Mouse (Mus musculus): ENCODE results near the gene Chid1. TPM values are rescaled to one million over a fixed set of nuclear protein-coding genes. Genes with fewer than 3 reads are reported as not detected.

Gene Chid1
- polyA plus RNA-seq, 1 experiment from 2014 or later: 30.0 TPM

- H3K36me3 ChIP-seq (ENCODE audit: insufficient read depth, low read length): peaks cover 9% of the 10 kb centered on the region; the same call in 1 of the 2 replicates
- H3K9ac ChIP-seq (ENCODE audit: low read depth, low read length): no peak overlapping the region
- no peaks in the 10 kb centered on the region for H3K4me1 ChIP-seq (replicated peaks; ENCODE audit: insufficient read depth, low read length)
- DNase-seq (ENCODE audit: low spot score): no peak
- no peak overlapping the region for H3K27ac ChIP-seq
- no peak for ATAC-seq (replicated peaks; ENCODE audit: low FRiP score, low read depth)
- H3K9me3 ChIP-seq (replicated peaks; ENCODE audit: low read length): no peaks in the 10 kb centered on the region
- no peaks in the 10 kb centered on the region for H3K27me3 ChIP-seq (ENCODE audit: insufficient read depth, low read length)
- WGBS: 81% methylated on average over 3 of the region's 3 CpGs
- TF ChIP-seq CTCF (IDR thresholded peaks at IDR 0.05; ENCODE audit: low read depth): no peak
- no peak overlapping the region for H3K4me3 ChIP-seq (replicated peaks; ENCODE audit: low read depth, low read length)
- no peak overlapping the region for H3K4me2 ChIP-seq (ENCODE audit: low read length)
Measured at GRCm38 (mm10) chr7:141518926-141519325, 20.7 kb downstream of the Chid1 start.

- Histone ChIP-seq H3K36me3 (ENCODE audit: insufficient read depth, low read length) (peaks cover 9% of the 10 kb centered on the region; the same call in 1 of the 2 replicates), H3K9ac (ENCODE audit: low read depth, low read length) (no peak overlapping the region), H3K27me3 (ENCODE audit: insufficient read depth, low read length) (no peaks in the 10 kb centered on the region), H3K4me1 (replicated peaks; ENCODE audit: insufficient read depth, low read length) (no peaks in the 10 kb centered on the region), H3K27ac (no peak overlapping the region), H3K4me2 (ENCODE audit: low read length) (no peak overlapping the region), H3K4me3 (replicated peaks; ENCODE audit: low read depth, low read length) (no peak overlapping the region), H3K9me3 (replicated peaks; ENCODE audit: low read length) (no peaks in the 10 kb centered on the region)
- WGBS: 91% methylated on average over 5 of the region's 5 CpGs
- no peak for TF ChIP-seq CTCF (IDR thresholded peaks at IDR 0.05; ENCODE audit: low read depth)
- DNase-seq (ENCODE audit: low spot score): no peak
- no peak for ATAC-seq (replicated peaks; ENCODE audit: low FRiP score, low read depth)
Measured at GRCm38 (mm10) chr7:141518296-141518695, 21.4 kb downstream of the Chid1 start.

- no peak for ATAC-seq (replicated peaks; ENCODE audit: low FRiP score, low read depth)
- Histone ChIP-seq H3K36me3 (ENCODE audit: insufficient read depth, low read length) (peaks cover 9% of the 10 kb centered on the region; the same call in 1 of the 2 replicates), H3K27ac (no peak overlapping the region), H3K4me3 (replicated peaks; ENCODE audit: low read depth, low read length) (no peak overlapping the region), H3K27me3 (ENCODE audit: insufficient read depth, low read length) (no peaks in the 10 kb centered on the region), H3K4me2 (ENCODE audit: low read length) (no peak overlapping the region), H3K4me1 (replicated peaks; ENCODE audit: insufficient read depth, low read length) (no peaks in the 10 kb centered on the region), H3K9me3 (replicated peaks; ENCODE audit: low read length) (no peaks in the 10 kb centered on the region), H3K9ac (ENCODE audit: low read depth, low read length) (no peak overlapping the region)
- no peak for DNase-seq (ENCODE audit: low spot score)
- no peak for TF ChIP-seq CTCF (IDR thresholded peaks at IDR 0.05; ENCODE audit: low read depth)
- WGBS: 88% methylated on average over 4 of the region's 4 CpGs
Measured at GRCm38 (mm10) chr7:141517638-141518037, 22.0 kb downstream of the Chid1 start.

- H3K9me3 ChIP-seq (replicated peaks; ENCODE audit: low read length): no peaks in the 10 kb centered on the region
- H3K4me1 ChIP-seq (replicated peaks; ENCODE audit: insufficient read depth, low read length): no peaks in the 10 kb centered on the region
- WGBS: 77% methylated on average over 8 of the region's 8 CpGs
- DNase-seq (ENCODE audit: low spot score) (no peak), ATAC-seq (replicated peaks; ENCODE audit: low FRiP score, low read depth) (no peak)
- H3K27ac ChIP-seq: no peak overlapping the region
- H3K4me3 ChIP-seq (replicated peaks; ENCODE audit: low read depth, low read length): no peak overlapping the region
- H3K9ac ChIP-seq (ENCODE audit: low read depth, low read length): no peak overlapping the region
- H3K4me2 ChIP-seq (ENCODE audit: low read length): no peak overlapping the region
- H3K36me3 ChIP-seq (ENCODE audit: insufficient read depth, low read length): peaks cover 10% of the 10 kb centered on the region; the same call in 1 of the 2 replicates
- no peaks in the 10 kb centered on the region for H3K27me3 ChIP-seq (ENCODE audit: insufficient read depth, low read length)
- no peak for TF ChIP-seq CTCF (IDR thresholded peaks at IDR 0.05; ENCODE audit: low read depth)
Measured at GRCm38 (mm10) chr7:141510681-141511191, 28.9 kb downstream of the Chid1 start.

GRCm38 (mm10) chr7:141510196-141510595, 29.5 kb downstream of the Chid1 start:
- TF ChIP-seq CTCF (IDR thresholded peaks at IDR 0.05; ENCODE audit: low read depth): no peak
- no peak for DNase-seq (ENCODE audit: low spot score)
- Histone ChIP-seq H3K36me3 (ENCODE audit: insufficient read depth, low read length) (peaks cover 6% of the 10 kb centered on the region; the same call in 1 of the 2 replicates), H3K4me2 (ENCODE audit: low read length) (no peak overlapping the region), H3K4me1 (replicated peaks; ENCODE audit: insufficient read depth, low read length) (no peaks in the 10 kb centered on the region), H3K27ac (no peak overlapping the region), H3K9me3 (replicated peaks; ENCODE audit: low read length) (no peaks in the 10 kb centered on the region), H3K27me3 (ENCODE audit: insufficient read depth, low read length) (no peaks in the 10 kb centered on the region), H3K9ac (ENCODE audit: low read depth, low read length) (no peak overlapping the region), H3K4me3 (replicated peaks; ENCODE audit: low read depth, low read length) (no peak overlapping the region)
- WGBS: 93% methylated on average over 5 of the region's 5 CpGs
- no peak for ATAC-seq (replicated peaks; ENCODE audit: low FRiP score, low read depth)

GRCm38 (mm10) chr7:141508160-141508559, 31.5 kb downstream of the Chid1 start:
- no peaks in the 10 kb centered on the region for H3K9me3 ChIP-seq (replicated peaks; ENCODE audit: low read length)
- no peak overlapping the region for H3K27ac ChIP-seq
- H3K4me1 ChIP-seq (replicated peaks; ENCODE audit: insufficient read depth, low read length): no peaks in the 10 kb centered on the region
- H3K4me3 ChIP-seq (replicated peaks; ENCODE audit: low read depth, low read length): no peak overlapping the region
- 0 out of 2 replicates have a peak overlapping the region, but pooled peaks have one; percentile 1 for H3K9ac ChIP-seq (ENCODE audit: low read depth, low read length)
- ATAC-seq (replicated peaks; ENCODE audit: low FRiP score, low read depth): no peak
- no peaks in the 10 kb centered on the region for H3K27me3 ChIP-seq (ENCODE audit: insufficient read depth, low read length)
- peaks cover 4% of the 10 kb centered on the region; the same call in 1 of the 2 replicates for H3K36me3 ChIP-seq (ENCODE audit: insufficient read depth, low read length)
- no peak for DNase-seq (ENCODE audit: low spot score)
- no peak for TF ChIP-seq CTCF (IDR thresholded peaks at IDR 0.05; ENCODE audit: low read depth)
- no peak overlapping the region for H3K4me2 ChIP-seq (ENCODE audit: low read length)

GRCm38 (mm10) chr7:141506278-141506677, 33.4 kb downstream of the Chid1 start:
- Histone ChIP-seq H3K4me1 (replicated peaks; ENCODE audit: insufficient read depth, low read length) (no peaks in the 10 kb centered on the region), H3K9me3 (replicated peaks; ENCODE audit: low read length) (no peaks in the 10 kb centered on the region), H3K27ac (no peak overlapping the region), H3K4me2 (ENCODE audit: low read length) (no peak overlapping the region), H3K36me3 (ENCODE audit: insufficient read depth, low read length) (peaks cover 4% of the 10 kb centered on the region; the same call in 1 of the 2 replicates), H3K9ac (ENCODE audit: low read depth, low read length) (no peak overlapping the region), H3K4me3 (replicated peaks; ENCODE audit: low read depth, low read length) (no peak overlapping the region), H3K27me3 (ENCODE audit: insufficient read depth, low read length) (no peaks in the 10 kb centered on the region)
- 80% methylated on average over 2 of the region's 2 CpGs for WGBS
- no peak for TF ChIP-seq CTCF (IDR thresholded peaks at IDR 0.05; ENCODE audit: low read depth)
- ATAC-seq (replicated peaks; ENCODE audit: low FRiP score, low read depth): no peak
- no peak for DNase-seq (ENCODE audit: low spot score)
